Mouse (Mus musculus): Measurements from ENCODE around the gene Tesk1.

DNA sequence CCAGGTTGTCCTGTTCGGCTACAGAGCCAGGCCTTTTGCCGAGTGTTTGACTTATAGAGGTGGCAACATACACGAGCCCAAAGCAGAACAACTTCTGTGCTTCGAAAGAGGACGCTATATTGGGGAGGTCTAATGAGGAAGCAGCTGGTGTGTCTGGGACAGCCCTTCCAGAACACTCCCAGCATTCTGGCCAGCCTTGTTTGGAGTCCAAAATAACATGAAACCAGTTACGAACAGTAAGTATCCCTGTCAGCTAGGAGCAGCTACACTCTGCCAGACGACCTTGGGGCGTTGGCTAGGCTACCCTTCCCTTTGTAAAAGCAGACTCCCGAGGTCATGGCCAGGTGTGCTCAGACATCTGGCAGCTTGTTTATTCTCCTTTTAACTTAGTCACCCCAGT, 39.5 kb upstream of the Tesk1 start:
- TF ChIP-seq USF1 (IDR thresholded peaks at IDR 0.05; ENCODE audit: low read depth) (no peak), POLR2A (IDR thresholded peaks at IDR 0.05; ENCODE audit: insufficient read length, low read depth) (no peak), TCF12 (IDR thresholded peaks at IDR 0.05; ENCODE audit: insufficient read depth, poor library complexity, severe bottlenecking) (no peak), POLR2AphosphoS2 (IDR thresholded peaks at IDR 0.05; ENCODE audit: insufficient read length, low read depth) (no peak), MAX (IDR thresholded peaks at IDR 0.05; ENCODE audit: low read depth) (no peak), REST (IDR thresholded peaks at IDR 0.05; ENCODE audit: insufficient read depth, insufficient read length) (no peak), SRF (IDR thresholded peaks at IDR 0.05; ENCODE audit: control insufficient read depth, insufficient read length, low read depth) (no peak), E2F4 (IDR thresholded peaks at IDR 0.05; ENCODE audit: insufficient read depth) (no peak)

All from myocyte (in vitro differentiated cells).